Mouse (Mus musculus) C2C12 (cell line): ENCODE measurements around the gene Pros1. TPM values are rescaled to one million over a fixed set of nuclear protein-coding genes. Genes with fewer than 3 reads are reported as not detected.

ENCODE experiments used
- H3K27me3 ChIP-seq: one replicate; pipeline ENCODE4 v1.6.1; 2011; ENCODE audit not compliant: control insufficient read depth, insufficient read depth, insufficient read length
- H3K36me3 ChIP-seq: one replicate; pipeline ENCODE4 v1.6.1; 2011; ENCODE audit not compliant: control insufficient read depth, insufficient read depth
- H3K4me3 ChIP-seq: one replicate; pipeline ENCODE4 v1.5.1; 2011; ENCODE audit warnings: mild to moderate bottlenecking, control low read depth; ENCODE audit not compliant: poor library complexity, insufficient read depth, severe bottlenecking
- H3K79me2 ChIP-seq: one replicate; pipeline ENCODE4 v1.6.1; 2011; ENCODE audit not compliant: control insufficient read depth, insufficient read depth
- H3K79me3 ChIP-seq: one replicate; pipeline ENCODE4 v1.6.1; 2011; ENCODE audit warnings: low read depth, control low read depth
- H3ac ChIP-seq: one replicate; pipeline ENCODE3; 2011; ENCODE audit warnings: low read depth; ENCODE audit not compliant: control insufficient read depth, insufficient read length
- CEBPB ChIP-seq: IDR thresholded peaks from one replicate; pipeline ENCODE4 v1.6.1; 2011; ENCODE audit warnings: low read depth, mild to moderate bottlenecking, control low read depth, moderate library complexity
- CTCF ChIP-seq: IDR thresholded peaks from one replicate; pipeline ENCODE4 v1.5.1; 2011; ENCODE audit not compliant: control insufficient read depth, insufficient read depth, insufficient read length
- FOSL1 ChIP-seq: IDR thresholded peaks from one replicate; pipeline ENCODE4 v1.8.0; 2011; ENCODE audit warnings: mild to moderate bottlenecking, low read length; ENCODE audit not compliant: poor library complexity, insufficient read depth, severe bottlenecking
- MAX ChIP-seq: IDR thresholded peaks from one replicate; pipeline ENCODE4 v1.6.1; 2011; ENCODE audit warnings: mild to moderate bottlenecking, control low read depth
- MYOD1 ChIP-seq: IDR thresholded peaks from one replicate; pipeline ENCODE4 v1.6.1; 2011; ENCODE audit warnings: low read depth; ENCODE audit not compliant: control insufficient read depth, insufficient read length
- MYOG ChIP-seq: IDR thresholded peaks from one replicate; pipeline ENCODE4 v1.6.1; 2011; ENCODE audit not compliant: control insufficient read depth, insufficient read length; ENCODE audit errors: extremely low read depth
- USF1 ChIP-seq: IDR thresholded peaks from one replicate; pipeline ENCODE4 v1.6.1; 2011; ENCODE audit warnings: low read depth, mild to moderate bottlenecking, control low read depth, moderate library complexity
- polyA plus RNA-seq: library from polyadenylated mRNA; unstranded; fragments of >200 nt; fragmentation: generic; extraction: Trizol; gene quantifications from one replicate; pipeline ENCODE4 v1.2.1, GENCODE M21; 2012; ENCODE audit warnings: missing spikeins

The Pros1 gene
- polyA plus RNA-seq, 1 experiment, result 6.6 TPM

DNA sequence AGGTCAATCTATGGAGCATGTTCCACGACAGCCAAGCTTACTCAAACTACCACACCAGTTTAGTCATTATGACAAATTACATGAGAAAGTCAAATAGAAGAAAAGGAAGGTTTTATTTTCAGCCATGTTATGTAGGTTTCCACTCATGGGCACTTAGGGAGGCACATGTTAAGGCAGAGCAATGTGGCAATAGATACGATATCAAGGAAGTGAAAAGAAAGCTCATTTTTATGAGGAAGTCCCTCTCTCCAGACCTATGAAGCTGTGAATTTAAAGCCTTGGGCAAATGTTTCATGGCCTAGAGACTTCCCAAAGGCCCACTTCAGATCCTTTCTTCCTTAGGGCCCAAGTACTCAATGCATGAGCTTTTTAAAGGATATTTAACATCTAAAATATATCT lies 3.4 kb downstream of the Pros1 start:
- H3K4me3 ChIP-seq, result no peak overlapping the region
- TF ChIP-seq FOSL1, result no peak
- TF ChIP-seq MYOG, result no peak
- no peak overlapping the region for H3ac ChIP-seq
- no peaks in the 10 kb centered on the region for H3K36me3 ChIP-seq
- no peaks in the 10 kb centered on the region for H3K79me2 ChIP-seq
- no peaks in the 10 kb centered on the region for H3K79me3 ChIP-seq
- H3K27me3 ChIP-seq, result no peaks in the 10 kb centered on the region

DNA sequence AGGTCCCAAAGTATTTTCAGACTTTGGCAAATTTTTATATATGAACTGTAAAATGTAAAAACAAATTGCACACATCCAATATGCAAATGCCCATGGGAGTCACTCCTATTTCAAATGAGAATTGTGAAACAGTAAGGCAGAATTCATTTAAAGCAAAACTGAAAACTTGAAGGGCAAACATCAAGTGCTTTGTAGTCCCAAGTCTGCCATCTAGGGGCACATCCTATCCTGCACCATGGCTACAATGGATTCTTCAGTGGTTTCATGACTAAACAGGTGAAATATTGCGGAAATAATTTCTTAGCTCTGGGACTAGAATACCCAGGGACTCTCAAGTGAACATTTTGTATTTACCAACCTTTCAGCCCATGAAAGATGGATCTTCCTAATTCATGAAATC lies 3.9 kb downstream of the Pros1 start:
- Histone ChIP-seq H3K4me3 (no peak overlapping the region), H3K27me3 (no peaks in the 10 kb centered on the region), H3ac (no peak overlapping the region), H3K36me3 (no peaks in the 10 kb centered on the region), H3K79me3 (no peaks in the 10 kb centered on the region), H3K79me2 (no peaks in the 10 kb centered on the region)
- TF ChIP-seq FOSL1 (no peak), MAX (no peak), MYOG (no peak), CTCF (no peak), CEBPB (no peak), USF1 (no peak), MYOD1 (no peak)

DNA sequence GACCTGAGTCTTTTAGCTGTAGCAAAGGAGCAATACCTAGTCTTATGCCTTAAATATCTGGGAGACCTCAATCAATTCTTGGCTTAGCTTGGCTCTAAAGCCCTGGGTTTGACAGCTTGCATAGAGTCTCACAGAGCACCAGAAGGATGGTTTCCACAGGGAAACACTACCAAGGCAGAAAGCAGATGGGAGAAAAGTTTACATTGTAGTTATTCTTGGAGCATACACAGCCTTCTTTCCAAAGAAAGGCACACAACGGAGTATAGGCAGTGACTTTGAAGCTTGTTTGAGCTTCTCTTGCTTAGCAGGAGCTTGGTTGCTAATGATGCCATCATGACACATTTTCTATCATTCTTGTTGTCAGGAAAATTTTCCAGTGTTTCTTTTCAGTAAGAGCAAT lies 6.0 kb downstream of the Pros1 start:
- H3K36me3 ChIP-seq, result no peaks in the 10 kb centered on the region
- no peak for TF ChIP-seq USF1
- TF ChIP-seq CEBPB, result no peak
- no peak for TF ChIP-seq MAX
- no peak for TF ChIP-seq MYOD1
- TF ChIP-seq FOSL1, result no peak
- no peak for TF ChIP-seq MYOG
- TF ChIP-seq CTCF, result no peak
- H3K4me3 ChIP-seq, result no peak overlapping the region
- H3K27me3 ChIP-seq, result no peaks in the 10 kb centered on the region
- H3ac ChIP-seq, result no peak overlapping the region
- H3K79me3 ChIP-seq, result no peaks in the 10 kb centered on the region
- no peaks in the 10 kb centered on the region for H3K79me2 ChIP-seq

GRCm38 (mm10) chr16:62861455-62861854 lies 7.3 kb downstream of the Pros1 start:
- H3K79me3 ChIP-seq, result no peaks in the 10 kb centered on the region
- H3K27me3 ChIP-seq, result no peaks in the 10 kb centered on the region
- TF ChIP-seq USF1, result no peak
- no peaks in the 10 kb centered on the region for H3K79me2 ChIP-seq
- no peak overlapping the region for H3ac ChIP-seq
- H3K36me3 ChIP-seq, result no peaks in the 10 kb centered on the region
- no peak overlapping the region for H3K4me3 ChIP-seq

DNA sequence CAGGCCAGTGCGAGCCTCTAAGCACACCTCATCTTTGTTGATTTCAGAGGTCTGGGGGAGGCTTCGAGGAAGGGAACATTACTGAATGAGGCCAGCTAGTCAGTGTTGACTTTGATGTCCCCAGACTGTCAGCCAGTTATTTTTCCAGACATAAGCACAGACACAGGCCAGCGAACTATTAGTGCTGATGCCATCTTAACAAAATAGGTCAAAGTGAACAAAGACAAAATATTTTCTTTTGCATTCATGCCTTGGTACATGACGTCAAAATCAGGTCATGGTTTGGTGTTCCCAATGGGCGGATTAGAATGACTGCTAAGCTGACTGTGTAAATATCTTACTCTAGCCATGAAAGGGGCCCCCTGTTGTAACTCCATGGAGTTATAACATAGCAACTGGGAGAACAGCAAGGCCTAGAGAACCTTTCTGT lies 18.6 kb downstream of the Pros1 start:
- Histone ChIP-seq H3K36me3 (no peaks in the 10 kb centered on the region), H3K79me2 (no peaks in the 10 kb centered on the region), H3ac (no peak overlapping the region), H3K79me3 (no peaks in the 10 kb centered on the region), H3K27me3 (no peaks in the 10 kb centered on the region), H3K4me3 (no peak overlapping the region)
- no peak for TF ChIP-seq MYOG
- no peak for TF ChIP-seq CTCF
- no peak for TF ChIP-seq MYOD1

GRCm38 (mm10) chr16:62873180-62873579 lies 19.1 kb downstream of the Pros1 start:
- Histone ChIP-seq H3K4me3 (no peak overlapping the region), H3K36me3 (no peaks in the 10 kb centered on the region), H3K79me2 (no peaks in the 10 kb centered on the region), H3K79me3 (no peaks in the 10 kb centered on the region), H3ac (no peak overlapping the region), H3K27me3 (no peaks in the 10 kb centered on the region)
- TF ChIP-seq MYOG (no peak), CTCF (no peak), USF1 (no peak), FOSL1 (no peak), MAX (no peak), CEBPB (no peak), MYOD1 (no peak)
